Mouse (Mus musculus) c-Kit-positive CD71-negative TER-119-negative erythroid progenitor cells, embryonic 14.5 days (primary cell): ENCODE data around the gene Ldlrad1.

Experiments
- DNase-seq: peaks from one replicate; pipeline ENCODE4 v3.0.0-alpha.2; 2013; ENCODE audit warnings: low read depth

The Ldlrad1 gene

GRCm38 (mm10) chr4:107208880-107209279 lies at the start of gene Ldlrad1:
Gene Ldlrad1 (plus strand): TSS chr4:107209180.
- DNase-seq: no peak

DNA sequence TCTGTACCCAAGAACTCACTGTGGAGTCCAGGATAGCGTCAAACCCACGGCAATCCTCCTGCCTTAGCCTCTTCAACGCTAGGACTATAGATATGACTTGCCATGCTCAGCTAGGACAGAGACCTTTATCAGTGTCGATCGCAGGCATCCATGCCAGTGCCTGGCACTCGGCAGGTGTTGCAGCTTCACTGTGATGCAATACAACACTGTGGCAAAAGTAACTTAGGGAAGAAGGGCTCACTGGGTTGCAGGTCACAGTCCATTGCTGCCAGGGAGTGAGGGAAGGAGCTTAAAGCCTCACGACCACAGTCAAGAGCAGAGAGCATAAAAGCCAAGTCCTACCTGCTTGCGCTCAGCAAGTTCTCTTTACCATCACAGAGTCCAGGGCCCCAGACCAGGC lies 48.8 kb upstream of the Ldlrad1 start:
- DNase-seq: no peak

GRCm38 (mm10) chr4:107163341-107163740 lies 45.6 kb upstream of the Ldlrad1 start:
- no peak for DNase-seq

DNA sequence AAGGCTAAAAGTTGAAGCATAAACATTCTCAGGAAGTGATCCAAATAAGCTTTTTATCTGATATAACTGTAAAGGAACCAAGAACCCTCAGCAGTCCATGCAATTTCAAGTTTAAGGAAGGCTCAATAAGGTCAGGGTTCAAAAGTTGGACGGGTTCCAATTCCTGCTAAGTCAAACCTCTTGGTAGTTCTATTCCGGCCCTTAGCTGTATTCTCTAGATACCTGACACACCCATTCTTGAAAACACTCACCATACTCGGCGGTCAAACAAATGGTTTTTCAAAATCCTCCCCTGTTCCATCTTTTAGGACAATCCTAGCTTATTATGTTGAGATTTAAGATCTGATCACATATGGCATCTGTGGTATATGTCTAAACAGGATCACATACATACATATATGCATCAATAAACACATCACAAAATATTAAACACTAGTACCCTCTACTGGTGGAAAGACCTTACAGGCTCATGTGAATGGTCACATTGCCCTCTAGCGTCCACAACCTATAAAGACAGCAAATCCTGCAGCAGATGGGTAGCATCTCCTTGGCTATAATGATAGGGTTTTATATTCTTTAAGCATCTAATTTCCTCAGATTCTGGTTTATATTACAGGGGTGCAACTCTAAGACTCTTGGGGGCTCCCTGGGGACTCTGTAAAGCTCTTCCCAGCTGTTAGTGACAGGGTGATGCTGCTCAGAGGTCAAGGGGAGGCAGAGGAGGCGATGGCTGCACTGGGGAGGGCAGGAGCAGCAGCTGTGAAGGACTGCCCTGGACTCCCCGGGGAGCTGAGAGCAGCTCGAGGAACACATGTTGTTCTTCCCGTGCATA lies 45.0 kb upstream of the Ldlrad1 start:
- peak; percentile 64 for DNase-seq

GRCm38 (mm10) chr4:107166700-107167099 lies 42.3 kb upstream of the Ldlrad1 start:
- no peak for DNase-seq

- DNase-seq: no peak
These were observed 41.2 kb upstream of the Ldlrad1 start for GRCm38 (mm10) chr4:107167798-107168197.

GRCm38 (mm10) chr4:107177506-107177905 lies 31.5 kb upstream of the Ldlrad1 start:
- no peak for DNase-seq

- DNase-seq: peak; percentile 97
These were observed 30.7 kb upstream of the Ldlrad1 start, which contains the start of gene Tmem59 for GRCm38 (mm10) chr4:107178182-107178829. Gene Tmem59 (plus strand): TSS chr4:107178399.

GRCm38 (mm10) chr4:107178830-107179490 lies 30.0 kb upstream of the Ldlrad1 start, which contains the start of gene Tceanc2:
Gene Tceanc2 (minus strand): TSS chr4:107179116.
- peak; percentile 48 for DNase-seq

DNA sequence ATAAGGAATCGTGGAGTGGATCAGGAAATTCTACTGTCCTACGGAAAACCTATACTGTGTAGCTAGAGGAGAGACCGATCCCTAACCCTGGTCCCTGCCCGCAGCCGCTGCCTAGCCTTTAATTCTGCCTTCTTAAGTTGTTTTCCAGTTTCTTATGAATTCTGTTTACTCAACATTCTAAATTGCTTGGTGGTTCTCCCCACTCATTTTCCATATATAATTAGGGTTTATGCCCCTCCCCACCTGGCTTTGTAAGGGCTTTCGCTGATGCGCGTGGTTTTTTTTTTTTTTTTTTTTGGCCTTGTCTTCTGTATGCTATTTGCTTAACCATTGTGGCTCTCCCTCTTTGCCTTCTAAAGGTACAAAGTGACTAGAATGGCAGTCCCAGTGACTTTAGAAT lies 29.4 kb upstream of the Ldlrad1 start:
- no peak for DNase-seq

DNA sequence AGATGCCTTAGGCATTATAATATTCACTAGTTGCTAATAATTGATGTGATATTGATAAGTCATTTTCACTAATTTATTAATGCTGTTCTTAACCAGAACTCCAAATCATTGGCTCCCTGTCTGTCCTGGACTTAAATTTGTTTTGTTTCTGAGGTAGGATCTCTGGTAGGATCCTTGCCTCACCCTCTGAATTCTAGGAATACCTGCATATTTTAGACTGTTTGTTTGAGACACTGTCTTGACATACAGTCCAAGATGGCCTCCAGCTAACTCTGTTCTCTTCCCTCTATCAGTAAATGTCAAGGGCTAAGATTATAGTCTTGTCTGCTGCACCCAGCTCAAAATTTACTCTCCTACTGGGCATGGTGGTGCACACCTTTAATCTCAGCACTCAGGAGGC lies 28.2 kb upstream of the Ldlrad1 start:
- no peak for DNase-seq

- no peak for DNase-seq
These were observed 27.1 kb upstream of the Ldlrad1 start for GRCm38 (mm10) chr4:107181866-107182265.

- no peak for DNase-seq
These were observed 26.2 kb upstream of the Ldlrad1 start for GRCm38 (mm10) chr4:107182796-107183195.

- DNase-seq: no peak
These were observed 25.8 kb upstream of the Ldlrad1 start for GRCm38 (mm10) chr4:107183203-107183602.

DNA sequence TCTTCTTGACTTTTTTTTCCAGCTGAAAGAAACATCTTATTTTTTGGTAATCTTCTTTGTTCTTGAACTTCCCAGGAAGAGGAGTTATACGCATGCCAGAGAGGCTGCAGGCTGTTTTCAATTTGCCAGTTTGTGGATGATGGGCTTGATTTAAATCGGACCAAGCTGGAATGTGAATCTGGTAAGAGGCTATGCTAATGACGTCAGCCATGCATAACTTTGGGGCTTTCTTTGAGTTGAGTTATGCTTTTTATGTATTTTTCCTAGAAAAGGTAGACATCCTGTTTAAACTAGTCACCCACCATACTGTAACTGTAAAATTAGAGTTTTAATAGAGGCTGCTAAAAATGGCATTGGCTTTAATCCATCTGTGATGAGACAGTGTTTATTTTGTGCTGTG lies 23.3 kb upstream of the Ldlrad1 start:
- no peak for DNase-seq

DNA sequence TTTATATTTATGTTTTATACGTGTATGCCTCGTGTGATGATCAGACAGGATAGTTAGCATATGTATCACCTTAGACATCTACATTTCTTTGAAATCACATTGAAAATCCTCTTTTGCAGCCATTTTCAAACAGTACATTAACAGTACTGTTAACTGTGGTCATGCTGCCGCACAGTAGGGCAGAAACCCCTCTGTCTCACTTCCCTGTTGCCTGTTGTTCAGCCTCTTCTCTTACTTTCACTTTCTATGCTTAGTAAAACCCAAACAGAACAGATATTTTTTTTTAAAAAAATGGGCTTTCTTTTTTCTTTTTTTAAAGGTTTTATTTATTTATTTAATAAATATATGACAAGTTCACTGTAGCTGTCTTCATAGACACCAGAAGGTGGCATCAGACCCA lies 15.1 kb upstream of the Ldlrad1 start:
- no peak for DNase-seq

- no peak for DNase-seq
These were observed 12.5 kb upstream of the Ldlrad1 start for GRCm38 (mm10) chr4:107196454-107196853.

DNA sequence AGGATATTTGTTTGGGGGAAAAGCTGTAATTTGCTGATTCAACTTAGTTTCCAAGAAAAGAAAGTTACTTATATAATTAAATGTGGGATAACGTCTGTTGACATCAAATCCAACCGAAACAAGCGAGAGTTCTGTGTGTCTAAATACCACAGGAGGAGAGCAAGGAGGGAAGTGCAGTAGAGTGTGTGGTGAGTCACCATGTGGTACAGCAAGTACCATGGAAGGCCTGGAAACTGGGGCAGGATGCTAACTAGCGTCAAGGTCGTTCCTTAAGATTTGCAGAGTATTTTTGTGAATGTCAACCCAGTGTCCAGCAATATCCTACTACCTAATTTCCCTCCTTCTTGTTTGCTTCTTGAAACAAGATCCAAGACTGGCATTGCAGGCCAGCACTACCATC lies 10.9 kb upstream of the Ldlrad1 start:
- DNase-seq: no peak

GRCm38 (mm10) chr4:107201779-107202178 lies 7.2 kb upstream of the Ldlrad1 start:
- no peak for DNase-seq

DNA sequence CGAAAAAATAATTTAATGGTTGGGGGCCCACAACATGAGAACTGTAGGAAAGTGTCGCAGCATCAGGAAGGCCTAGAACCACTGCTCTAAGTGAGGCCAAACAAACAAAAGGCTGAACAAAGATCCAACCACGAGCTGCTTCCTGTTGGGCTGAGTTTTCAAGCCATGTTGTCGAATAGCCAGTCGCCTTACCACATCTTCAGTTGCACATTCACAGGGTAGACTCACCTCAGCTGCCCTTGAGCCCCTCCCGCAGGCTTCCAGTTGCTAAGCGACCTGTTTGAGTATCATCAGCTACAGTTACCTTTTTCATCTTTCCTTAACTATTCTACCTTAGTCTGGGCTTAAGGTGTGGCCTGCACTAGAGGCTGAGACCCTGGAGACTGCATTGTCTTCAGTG lies 6.0 kb upstream of the Ldlrad1 start:
- DNase-seq: no peak

GRCm38 (mm10) chr4:107207016-107207415 lies 2.0 kb upstream of the Ldlrad1 start:
- no peak for DNase-seq

GRCm38 (mm10) chr4:107210483-107211097 lies 1.6 kb downstream of the Ldlrad1 start:
- peak; percentile 24 for DNase-seq
